Mouse (Mus musculus): Measurements from ENCODE around the gene Atp9a.
A peak's percentile ranks its signal among the peaks of the same experiment; 100 is the strongest.

Atp9a gene

GRCm38 (mm10) chr2:168738854-168739253 is 3.4 kb downstream of the Atp9a start:
- DNase-seq: no peak

- DNase-seq: peak; percentile 62
Observed at GRCm38 (mm10) chr2:168737878-168738277, 4.3 kb downstream of the Atp9a start.

- peak; percentile 60 for DNase-seq
Observed at GRCm38 (mm10) chr2:168734023-168734422, 8.2 kb downstream of the Atp9a start.

GRCm38 (mm10) chr2:168731258-168731657 is 11.0 kb downstream of the Atp9a start:
- no peak for DNase-seq

GRCm38 (mm10) chr2:168729736-168730135 is 12.5 kb downstream of the Atp9a start:
- DNase-seq: no peak

GRCm38 (mm10) chr2:168728045-168728444 is 14.2 kb downstream of the Atp9a start:
- no peak for DNase-seq

GRCm38 (mm10) chr2:168726007-168726406 is 16.2 kb downstream of the Atp9a start:
- peak; percentile 83 for DNase-seq

GRCm38 (mm10) chr2:168721313-168721712 is 20.9 kb downstream of the Atp9a start:
- peak; percentile 83 for DNase-seq

- DNase-seq: no peak
Observed at GRCm38 (mm10) chr2:168719742-168720141, 22.5 kb downstream of the Atp9a start.

GRCm38 (mm10) chr2:168718735-168719134 is 23.5 kb downstream of the Atp9a start:
- DNase-seq: no peak

- no peak for DNase-seq
Observed at GRCm38 (mm10) chr2:168718267-168718666, 23.9 kb downstream of the Atp9a start.

GRCm38 (mm10) chr2:168712199-168713176 is 29.7 kb downstream of the Atp9a start:
- no peak for DNase-seq

- no peak for DNase-seq
Observed at GRCm38 (mm10) chr2:168710979-168711378, 31.2 kb downstream of the Atp9a start.

- DNase-seq: no peak
Observed at GRCm38 (mm10) chr2:168707766-168708165, 34.4 kb downstream of the Atp9a start.

- peak; percentile 21 for DNase-seq
Observed at GRCm38 (mm10) chr2:168702266-168702665, 39.9 kb downstream of the Atp9a start.

- DNase-seq: no peak
Observed at GRCm38 (mm10) chr2:168695027-168695403, 47.2 kb downstream of the Atp9a start.

GRCm38 (mm10) chr2:168694379-168695026 is 47.7 kb downstream of the Atp9a start:
- peak; percentile 22 for DNase-seq

- peak; percentile 81 for DNase-seq
Observed at GRCm38 (mm10) chr2:168691774-168692173, 50.4 kb downstream of the Atp9a start.

- DNase-seq: no peak
Observed at GRCm38 (mm10) chr2:168687326-168687725, 54.9 kb downstream of the Atp9a start.

GRCm38 (mm10) chr2:168685909-168686308 is 56.3 kb downstream of the Atp9a start:
- DNase-seq: no peak

GRCm38 (mm10) chr2:168684695-168685094 is 57.5 kb downstream of the Atp9a start:
- no peak for DNase-seq

- no peak for DNase-seq
Observed at GRCm38 (mm10) chr2:168683520-168684150, 58.6 kb downstream of the Atp9a start.

GRCm38 (mm10) chr2:168682721-168683120 is 59.5 kb downstream of the Atp9a start:
- DNase-seq: no peak

Data from kidney, postnatal 10 days (tissue).